Mouse (Mus musculus): ENCODE measurements at regions not wholly inside any gene's neighbourhood (a gene's known extent, or its start where the extent isn't known, plus 50 kb on each side); places are given as distances from the start of the nearest gene placed in this dataset.

- no peak overlapping the region for H3K4me3 ChIP-seq (ENCODE audit: low read length)
- no peaks in the 10 kb centered on the region for H3K27me3 ChIP-seq (ENCODE audit: insufficient read depth, low read length)
- H3K27ac ChIP-seq: no peak overlapping the region
- 96% methylated on average over 1 of the region's 1 CpGs for WGBS
- ATAC-seq (no peak), DNase-seq (ENCODE audit: low spot score) (no peak)
- TF ChIP-seq CTCF (IDR thresholded peaks at IDR 0.05; ENCODE audit: low read depth): no peak
- no peaks in the 10 kb centered on the region for H3K4me1 ChIP-seq (ENCODE audit: insufficient read depth, low read length)
- no peak overlapping the region for H3K4me2 ChIP-seq (ENCODE audit: low read depth, low read length)
- peaks cover 40% of the 10 kb centered on the region for H3K9me3 ChIP-seq (ENCODE audit: low read length)
- no peaks in the 10 kb centered on the region for H3K36me3 ChIP-seq (ENCODE audit: insufficient read depth, low read length)
- no peak overlapping the region for H3K9ac ChIP-seq (replicated peaks; ENCODE audit: low read length)
Measured at GRCm38 (mm10) chr3:3016572-3016971, 2734.0 kb upstream of the Gm8797 start.

DNA sequence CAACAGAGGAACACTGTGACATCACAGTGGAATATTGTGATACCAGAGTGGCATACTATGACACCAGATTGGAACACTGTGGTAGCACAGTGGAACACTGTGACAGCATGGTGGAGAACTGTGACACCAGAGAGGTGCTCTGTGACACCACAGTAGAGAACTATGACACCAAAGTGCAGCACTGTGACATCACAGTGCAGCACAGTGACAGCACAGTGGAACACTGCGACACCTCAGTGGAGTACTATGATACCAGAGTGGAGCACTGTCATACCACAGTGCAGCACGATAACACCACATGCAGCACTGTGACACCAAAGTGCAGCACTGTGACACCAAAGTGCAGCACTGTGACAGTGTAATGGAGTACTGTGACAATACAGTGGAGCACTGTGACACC lies 2717.8 kb upstream of the Gm8797 start:
- 86% methylated on average over 2 of the region's 2 CpGs for WGBS

More for the DNA sequence above, 2717.8 kb upstream of the Gm8797 start:
- Histone ChIP-seq H3K27me3 (ENCODE audit: insufficient read depth, low read length) (no peaks in the 10 kb centered on the region), H3K9me3 (ENCODE audit: low read length) (peaks cover 41% of the 10 kb centered on the region), H3K27ac (no peak overlapping the region), H3K36me3 (ENCODE audit: insufficient read depth, low read length) (no peaks in the 10 kb centered on the region), H3K4me3 (ENCODE audit: low read length) (no peak overlapping the region), H3K4me2 (ENCODE audit: low read depth, low read length) (no peak overlapping the region), H3K4me1 (ENCODE audit: insufficient read depth, low read length) (no peaks in the 10 kb centered on the region), H3K9ac (replicated peaks; ENCODE audit: low read length) (no peak overlapping the region)
- TF ChIP-seq CTCF (IDR thresholded peaks at IDR 0.05; ENCODE audit: low read depth): no peak
- ATAC-seq (no peak), DNase-seq (ENCODE audit: low spot score) (no peak)

Small RNA genes lying in the stretch of these regions (microRNA-seq; reads per million reads assigned to microRNA genes)
- gene Gm27460: 0 reads per million in 2 experiments
- gene Gm28002: 0 reads per million in 2 experiments

All from hindbrain, postnatal 0 days (tissue).